Mouse (Mus musculus) lung, embryonic 15.5 days (tissue): ENCODE results near the gene Plpp7. TPM values are rescaled to one million over a fixed set of nuclear protein-coding genes. Genes with fewer than 3 reads are reported as not detected.
A peak's percentile ranks its signal among the peaks of the same experiment; 100 is the strongest.

Source experiments
- ATAC-seq: fragments of 200-750 bp; cut with Nextera tagmentation; 2 replicates; pipeline ENCODE4 v1.8.0; 2017; ENCODE audit warnings: moderate number of reproducible peaks, borderline replicate concordance; ENCODE audit not compliant: low FRiP score, low TSS enrichment; ENCODE audit errors: extremely low read depth
- H3K27ac ChIP-seq: fragments of 300-500 bp; sonication (generic); 2 replicates; pipeline ENCODE4 v1.5.1; 2015; ENCODE audit warnings: moderate library complexity, mild to moderate bottlenecking, inconsistent platforms
- H3K27me3 ChIP-seq: fragments of 300-500 bp; sonication (generic); 2 replicates; pipeline ENCODE4 v1.6.1; 2015; ENCODE audit warnings: inconsistent platforms
- H3K36me3 ChIP-seq: fragments of 300-500 bp; sonication (generic); 2 replicates; pipeline ENCODE4 v1.6.1; 2015; ENCODE audit warnings: inconsistent platforms
- H3K4me1 ChIP-seq: fragments of 300-500 bp; sonication (generic); 2 replicates; pipeline ENCODE4 v1.6.1; 2015; ENCODE audit warnings: inconsistent platforms
- H3K4me2 ChIP-seq: fragments of 300-500 bp; sonication (generic); 2 replicates; pipeline ENCODE4 v1.6.1; 2015; ENCODE audit warnings: inconsistent platforms, mild to moderate bottlenecking, moderate library complexity
- H3K4me3 ChIP-seq: fragments of 300-500 bp; sonication (generic); 2 replicates; pipeline ENCODE4 v1.5.1; 2015; ENCODE audit warnings: mild to moderate bottlenecking, inconsistent platforms
- H3K9ac ChIP-seq: fragments of 300-500 bp; sonication (generic); 2 replicates; pipeline ENCODE4 v1.6.1; 2015; ENCODE audit warnings: inconsistent platforms
- H3K9me3 ChIP-seq: fragments of 300-500 bp; sonication (generic); 2 replicates; pipeline ENCODE4 v1.6.1; 2016; ENCODE audit warnings: inconsistent platforms
- WGBS: fragments of 180-500 bp; shearing (Covaris S2); methylation state at CpG from one replicate; pipeline ENCODE4 v1.1.7; 2015; 5-methylcytosine and 5-hydroxymethylcytosine counted together
- polyA plus RNA-seq: library from polyadenylated mRNA; unstranded; fragments of >200 nt; fragmentation: Nextera tagmentation; extraction: Ambion mirVana; gene quantifications from 2 replicates; pipeline ENCODE4 v1.2.1, GENCODE M21; 2015

Gene Plpp7
- 3.9 and 4.2 TPM in 2 replicates for polyA plus RNA-seq

DNA sequence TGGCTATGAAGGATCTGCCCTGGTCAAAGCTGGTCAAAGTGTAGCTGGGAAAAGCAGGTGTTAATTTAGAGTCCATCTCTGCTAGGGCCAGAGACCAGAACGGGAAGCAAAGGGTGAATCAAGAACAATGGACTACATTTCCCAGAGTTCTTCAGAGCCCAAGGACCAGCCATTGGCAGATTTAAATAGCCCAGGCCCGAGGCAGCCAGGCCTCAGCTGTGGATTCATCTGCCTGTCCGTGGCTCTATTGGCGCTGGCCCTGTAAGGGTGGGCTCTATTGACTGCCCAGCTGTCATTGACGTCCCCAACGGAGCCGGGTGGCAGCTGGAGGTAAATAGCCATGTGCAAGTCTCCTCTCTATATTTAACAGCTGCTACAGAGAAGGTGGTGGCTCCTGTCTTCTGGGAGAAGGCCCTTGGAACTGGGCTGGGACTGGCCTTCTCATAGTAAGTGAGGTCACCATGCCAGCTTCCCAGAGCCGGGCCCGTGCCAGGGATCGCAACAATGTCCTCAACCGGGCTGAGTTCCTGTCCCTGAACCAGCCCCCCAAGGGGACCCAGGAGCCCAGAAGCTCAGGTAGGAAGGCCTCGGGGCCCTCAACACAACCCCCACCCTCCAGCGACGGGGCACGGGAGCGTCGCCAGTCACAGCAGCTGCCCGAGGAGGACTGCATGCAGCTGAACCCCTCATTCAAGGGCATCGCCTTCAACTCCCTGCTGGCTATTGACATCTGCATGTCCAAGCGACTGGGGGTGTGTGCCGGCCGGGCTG, at the start of gene Plpp7:
TSS of gene Plpp7 (plus strand) at position 178 of the 771 bp plus-strand sequence.
- peak within 1 kb of the TSS; percentile 40 for H3K9ac ChIP-seq
- H3K4me3 ChIP-seq: peak within 1 kb of the TSS; percentile 33
- H3K4me2 ChIP-seq: peak within 1 kb of the TSS; percentile 51
- H3K27me3 ChIP-seq: no peaks in the 10 kb centered on the region
- no peak within 1 kb of the TSS for H3K27ac ChIP-seq
- peak; percentile 59; the same call in 1 of the 2 replicates for ATAC-seq
- WGBS: 46% methylated on average over 22 of the region's 22 CpGs
- H3K9me3 ChIP-seq: no peaks in the 10 kb centered on the region
- peaks cover 3% of the 10 kb centered on the region; the same call in 1 of the 2 replicates for H3K4me1 ChIP-seq
- H3K36me3 ChIP-seq: no peaks in the 10 kb centered on the region

DNA sequence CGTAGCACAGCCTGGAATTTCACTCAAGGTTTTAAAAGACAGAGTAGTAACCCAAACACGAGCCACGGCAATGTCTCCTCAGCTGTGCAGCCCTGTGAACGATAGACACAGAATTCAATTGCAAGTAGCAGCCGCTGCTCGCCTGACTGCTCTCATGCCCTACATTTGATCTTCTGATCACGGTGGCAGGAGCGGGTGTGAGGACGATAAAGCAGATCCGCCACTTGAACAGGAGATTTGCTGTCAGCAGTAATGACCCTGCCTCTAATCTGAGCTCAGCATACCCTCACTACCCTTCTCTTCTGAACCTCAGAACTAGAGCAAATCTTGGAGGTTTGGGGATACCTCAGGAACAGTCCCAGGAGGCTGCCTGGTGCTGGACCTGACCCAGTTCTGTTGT, 49.3 kb upstream of the Plpp7 start:
- WGBS: 84% methylated on average over 10 of the region's 10 CpGs
- Histone ChIP-seq H3K9ac (no peak overlapping the region), H3K9me3 (no peaks in the 10 kb centered on the region), H3K36me3 (peaks cover 83% of the 10 kb centered on the region), H3K4me2 (no peak overlapping the region), H3K4me3 (no peak overlapping the region), H3K4me1 (no peaks in the 10 kb centered on the region), H3K27ac (no peak overlapping the region), H3K27me3 (no peaks in the 10 kb centered on the region)
- no peak for ATAC-seq

DNA sequence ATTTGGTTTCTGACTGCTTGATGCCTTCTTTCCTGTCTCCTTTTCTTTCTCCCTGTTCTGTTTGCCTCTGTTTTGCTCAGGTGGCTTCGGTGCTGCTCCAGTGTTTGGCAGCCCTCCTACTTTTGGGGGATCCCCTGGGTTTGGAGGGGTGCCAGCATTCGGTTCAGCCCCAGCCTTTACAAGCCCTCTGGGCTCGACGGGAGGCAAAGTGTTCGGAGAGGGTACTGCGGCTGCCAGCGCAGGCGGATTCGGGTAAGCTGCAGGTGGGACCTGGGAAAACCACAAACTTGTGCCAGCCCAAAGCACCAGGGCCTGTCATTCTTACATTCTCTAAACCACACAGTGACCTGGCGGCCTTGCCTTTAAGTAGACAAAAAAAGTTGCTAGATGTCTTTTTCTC, 48.0 kb upstream of the Plpp7 start:
- Histone ChIP-seq H3K4me1 (no peaks in the 10 kb centered on the region), H3K27me3 (no peaks in the 10 kb centered on the region), H3K27ac (no peak overlapping the region), H3K36me3 (peaks cover 85% of the 10 kb centered on the region), H3K9me3 (no peaks in the 10 kb centered on the region), H3K4me2 (no peak overlapping the region), H3K9ac (no peak overlapping the region), H3K4me3 (no peak overlapping the region)
- ATAC-seq: no peak
- 87% methylated on average over 10 of the region's 10 CpGs for WGBS

DNA sequence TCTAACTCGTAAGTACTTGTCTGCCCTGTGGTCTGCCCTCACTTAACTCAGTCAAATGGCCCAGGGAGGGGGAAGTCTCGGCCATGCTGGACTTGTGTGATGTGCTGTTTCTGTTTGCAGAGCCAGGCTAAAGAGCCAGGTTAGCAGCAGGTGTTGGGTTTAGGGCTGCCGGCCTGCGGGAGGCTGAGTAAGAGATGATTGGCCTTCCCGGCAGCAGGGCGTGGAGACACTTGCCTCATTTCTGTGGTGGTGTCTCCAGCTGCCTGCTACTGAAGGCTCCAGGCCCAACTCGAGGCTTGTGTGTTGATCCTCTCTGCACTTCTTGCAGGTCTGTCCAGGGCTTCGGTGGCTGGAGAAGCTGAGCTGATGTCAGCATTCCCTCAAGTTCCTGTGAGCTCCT, 43.5 kb upstream of the Plpp7 start:
- 79% methylated on average over 8 of the region's 8 CpGs for WGBS
- H3K4me1 ChIP-seq: no peaks in the 10 kb centered on the region
- H3K4me2 ChIP-seq: no peak overlapping the region
- no peak overlapping the region for H3K4me3 ChIP-seq
- H3K27me3 ChIP-seq: no peaks in the 10 kb centered on the region
- no peak for ATAC-seq
- no peak overlapping the region for H3K9ac ChIP-seq
- no peaks in the 10 kb centered on the region for H3K9me3 ChIP-seq
- peaks cover 53% of the 10 kb centered on the region for H3K36me3 ChIP-seq
- no peak overlapping the region for H3K27ac ChIP-seq

DNA sequence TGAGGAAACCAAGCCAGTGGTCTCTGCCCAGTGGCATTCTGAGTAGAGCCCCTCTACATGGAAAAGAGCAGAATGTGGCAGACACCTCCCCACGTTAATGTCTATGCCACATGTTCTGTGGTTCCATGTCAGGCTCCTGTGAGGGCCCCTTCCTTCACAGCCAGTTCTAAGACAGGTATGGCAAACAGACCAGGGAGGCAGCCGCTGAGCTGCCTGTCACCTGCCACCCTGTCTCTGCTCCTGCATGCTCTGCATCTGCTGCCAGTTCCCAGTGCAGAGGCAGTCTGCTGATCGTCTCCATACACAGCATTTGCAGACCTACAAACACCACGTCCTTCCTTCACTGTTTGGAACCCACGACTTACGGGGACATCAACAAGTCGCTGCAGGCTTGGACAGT, 42.9 kb upstream of the Plpp7 start:
- no peaks in the 10 kb centered on the region for H3K9me3 ChIP-seq
- 87% methylated on average over 7 of the region's 7 CpGs for WGBS
- no peak overlapping the region for H3K4me2 ChIP-seq
- H3K36me3 ChIP-seq: peaks cover 47% of the 10 kb centered on the region
- no peaks in the 10 kb centered on the region for H3K27me3 ChIP-seq
- H3K27ac ChIP-seq: no peak overlapping the region
- no peak for ATAC-seq
- H3K4me3 ChIP-seq: no peak overlapping the region
- no peaks in the 10 kb centered on the region for H3K4me1 ChIP-seq
- no peak overlapping the region for H3K9ac ChIP-seq

DNA sequence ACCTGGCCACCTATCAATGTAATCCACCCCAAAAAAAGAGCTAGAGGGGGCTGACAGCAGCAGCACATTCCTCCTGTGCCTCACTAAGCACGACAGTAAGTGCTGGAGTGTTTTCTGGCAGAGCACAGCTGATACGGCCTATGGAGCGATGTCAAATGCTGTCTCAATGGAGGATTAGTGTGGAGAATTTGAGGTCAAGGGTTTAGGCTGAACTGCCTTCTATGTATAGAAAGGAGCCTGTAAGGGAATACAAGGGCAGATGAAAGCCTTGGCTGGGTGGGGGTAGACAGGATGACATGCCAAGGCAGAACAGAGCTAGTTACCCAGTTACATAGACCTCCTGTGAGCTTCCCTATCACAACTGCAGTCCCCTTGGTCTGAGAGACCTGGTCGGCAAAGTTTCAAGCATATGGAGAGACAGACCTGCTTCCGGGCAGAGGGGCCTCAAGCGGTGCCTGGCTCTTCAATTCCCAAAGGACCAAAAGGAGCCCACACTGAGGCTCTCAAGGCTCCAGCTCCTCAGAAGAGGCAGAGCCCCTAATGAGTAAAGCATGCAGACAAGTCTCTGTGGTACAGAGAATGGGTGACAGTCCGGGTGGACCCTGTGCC, 39.9 kb upstream of the Plpp7 start:
- Histone ChIP-seq H3K27me3 (no peaks in the 10 kb centered on the region), H3K9me3 (no peaks in the 10 kb centered on the region), H3K36me3 (peaks cover 20% of the 10 kb centered on the region), H3K27ac (no peak overlapping the region), H3K4me1 (no peaks in the 10 kb centered on the region), H3K9ac (no peak overlapping the region), H3K4me2 (no peak overlapping the region), H3K4me3 (no peak overlapping the region)
- 58% methylated on average over 7 of the region's 7 CpGs for WGBS
- no peak for ATAC-seq

DNA sequence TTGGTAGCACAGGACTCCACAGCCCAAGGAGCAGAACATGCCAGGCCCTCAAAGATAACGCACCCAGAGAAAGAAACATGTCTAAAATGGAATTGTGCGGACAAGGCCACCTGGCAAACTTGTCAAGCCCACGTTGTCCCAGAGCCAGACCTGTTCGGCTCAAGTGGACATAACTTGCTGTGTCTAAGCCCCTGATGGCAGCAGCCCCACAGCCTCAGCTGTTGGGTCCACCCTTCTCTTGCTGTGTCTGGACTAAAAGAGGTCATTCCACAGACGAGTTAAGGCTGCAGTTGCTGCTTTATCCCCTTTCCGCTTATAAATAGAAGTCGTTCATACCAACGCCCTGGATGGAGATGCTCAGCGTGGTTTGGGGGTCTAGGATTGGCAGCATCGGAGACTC, 38.8 kb upstream of the Plpp7 start:
- Histone ChIP-seq H3K9me3 (no peaks in the 10 kb centered on the region), H3K4me1 (no peaks in the 10 kb centered on the region), H3K4me2 (no peak overlapping the region), H3K4me3 (no peak overlapping the region), H3K9ac (no peak overlapping the region), H3K36me3 (peaks cover 12% of the 10 kb centered on the region), H3K27ac (no peak overlapping the region), H3K27me3 (no peaks in the 10 kb centered on the region)
- ATAC-seq: no peak
- 79% methylated on average over 10 of the region's 10 CpGs for WGBS

DNA sequence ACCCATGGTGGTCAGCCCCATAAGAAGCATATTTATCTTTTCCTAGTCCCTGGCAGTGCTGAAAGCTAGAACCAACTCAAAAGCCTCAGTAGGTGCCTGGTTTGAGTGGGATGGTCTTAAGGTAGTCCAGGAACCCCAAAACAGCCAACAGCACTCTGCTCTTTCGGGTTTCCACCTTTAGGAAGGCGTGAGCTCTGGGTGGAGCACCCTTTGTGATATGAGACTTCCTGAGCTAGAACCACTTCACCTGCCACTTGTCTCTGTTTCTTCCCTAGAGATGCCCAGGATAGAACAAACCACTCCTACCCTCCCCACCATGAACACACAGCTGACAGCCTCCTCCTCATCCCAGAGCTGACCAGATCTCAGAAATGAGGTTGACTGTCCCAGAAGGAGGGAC, 38.0 kb upstream of the Plpp7 start:
- H3K27me3 ChIP-seq: no peaks in the 10 kb centered on the region
- H3K36me3 ChIP-seq: peaks cover 6% of the 10 kb centered on the region
- H3K4me3 ChIP-seq: no peak overlapping the region
- no peak overlapping the region for H3K4me2 ChIP-seq
- no peaks in the 10 kb centered on the region for H3K4me1 ChIP-seq
- no peak for ATAC-seq
- no peak overlapping the region for H3K27ac ChIP-seq
- WGBS: 74% methylated on average over 2 of the region's 2 CpGs
- no peaks in the 10 kb centered on the region for H3K9me3 ChIP-seq
- H3K9ac ChIP-seq: no peak overlapping the region

DNA sequence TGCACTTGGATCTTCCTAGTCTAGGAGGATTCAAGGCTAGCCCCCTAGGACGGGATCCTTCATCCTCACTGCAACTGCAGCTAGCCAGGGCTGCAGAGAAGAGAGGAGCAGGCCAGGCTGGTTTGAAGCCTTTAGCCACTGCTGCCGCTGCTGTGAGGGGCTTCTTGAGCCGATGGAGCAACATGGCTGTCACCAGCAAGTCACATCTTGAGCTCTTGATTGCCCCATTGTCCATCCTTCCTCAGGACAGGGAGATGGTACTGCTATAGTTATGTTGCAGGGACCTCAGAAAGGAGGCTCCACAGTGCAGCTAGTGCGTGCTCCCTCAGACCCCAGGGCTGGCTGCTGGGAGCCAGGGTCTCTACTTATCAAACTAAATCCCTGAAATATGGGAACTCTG, 37.5 kb upstream of the Plpp7 start:
- Histone ChIP-seq H3K4me1 (no peaks in the 10 kb centered on the region), H3K4me3 (no peak overlapping the region), H3K9ac (no peak overlapping the region), H3K27ac (no peak overlapping the region), H3K36me3 (0 out of 2 replicates have a peak, but pooled peaks cover 3% of the 10 kb centered on the region), H3K27me3 (no peaks in the 10 kb centered on the region), H3K9me3 (no peaks in the 10 kb centered on the region), H3K4me2 (no peak overlapping the region)
- WGBS: 58% methylated on average over 4 of the region's 4 CpGs
- no peak for ATAC-seq

DNA sequence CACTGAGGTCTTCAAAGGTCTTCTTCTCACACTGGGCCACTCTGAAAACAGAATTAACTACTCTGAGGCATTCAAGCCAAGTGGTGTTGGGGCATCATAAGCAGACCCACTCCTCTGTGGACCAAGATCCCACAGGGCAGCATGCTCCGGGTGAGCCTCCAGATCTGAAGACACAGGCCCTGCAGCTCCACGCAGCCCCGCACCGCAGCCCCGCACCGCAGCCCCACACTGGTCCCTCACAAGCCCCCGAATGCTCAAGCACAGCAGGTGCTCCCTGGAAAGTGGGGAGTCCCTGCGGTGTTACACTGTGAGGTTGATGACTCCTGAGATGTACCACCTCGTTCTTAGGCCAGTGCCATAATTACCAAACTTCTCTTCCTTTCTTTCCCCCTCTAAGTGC, 37.1 kb upstream of the Plpp7 start:
- Histone ChIP-seq H3K27ac (no peak overlapping the region), H3K27me3 (no peaks in the 10 kb centered on the region)
- WGBS: 76% methylated on average over 9 of the region's 9 CpGs

DNA sequence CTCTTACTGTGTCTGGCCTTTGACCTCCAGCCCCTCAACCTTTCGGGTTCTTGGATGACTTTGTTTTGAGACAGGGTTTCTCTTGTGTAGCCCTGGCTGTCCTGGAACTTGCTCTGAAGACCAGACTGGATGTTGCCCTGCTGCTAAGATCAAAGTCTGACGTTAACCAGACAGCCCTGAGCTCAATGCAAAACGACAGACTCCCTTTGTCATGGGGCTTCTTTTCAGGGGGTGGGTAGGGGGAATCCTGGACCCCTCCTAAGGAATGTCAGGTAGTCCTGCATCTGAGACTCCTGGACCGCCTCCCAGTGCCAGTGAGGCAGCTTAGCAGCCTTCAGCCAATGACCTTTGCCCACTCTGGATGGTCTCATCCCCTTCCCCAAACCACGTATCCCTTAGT, 36.6 kb upstream of the Plpp7 start:
- WGBS: 37% methylated on average over 5 of the region's 5 CpGs
- no peak for ATAC-seq
- H3K9me3 ChIP-seq: no peaks in the 10 kb centered on the region
- H3K27ac ChIP-seq: no peak overlapping the region
- H3K36me3 ChIP-seq: no peaks in the 10 kb centered on the region
- no peaks in the 10 kb centered on the region for H3K27me3 ChIP-seq
- no peaks in the 10 kb centered on the region for H3K4me1 ChIP-seq
- no peak overlapping the region for H3K9ac ChIP-seq
- no peak overlapping the region for H3K4me2 ChIP-seq
- H3K4me3 ChIP-seq: no peak overlapping the region

More for the DNA sequence above, 37.1 kb upstream of the Plpp7 start:
- no peak overlapping the region for H3K9ac ChIP-seq
- H3K36me3 ChIP-seq: 0 out of 2 replicates have a peak, but pooled peaks cover 3% of the 10 kb centered on the region
- no peaks in the 10 kb centered on the region for H3K9me3 ChIP-seq
- H3K4me1 ChIP-seq: no peaks in the 10 kb centered on the region
- no peak overlapping the region for H3K4me3 ChIP-seq
- ATAC-seq: no peak
- no peak overlapping the region for H3K4me2 ChIP-seq

DNA sequence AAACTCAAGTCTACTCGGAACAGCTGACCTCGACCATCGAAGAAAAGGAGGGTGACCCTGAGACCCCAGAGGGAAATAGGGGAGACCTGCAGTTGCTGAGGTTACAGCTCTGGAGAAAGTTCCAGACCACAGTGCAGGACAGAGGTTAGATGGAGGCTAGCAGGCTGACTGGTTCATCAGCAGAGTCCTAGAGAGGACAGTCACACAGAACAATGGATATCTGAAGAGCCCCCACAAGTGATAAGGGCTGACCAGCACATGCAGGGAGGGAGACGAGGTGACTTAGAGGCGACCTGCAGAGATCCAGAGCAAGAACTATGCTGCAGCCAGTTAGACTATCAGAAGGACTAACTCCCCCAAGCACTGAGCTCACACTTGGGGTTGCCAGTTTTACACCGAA, 35.7 kb upstream of the Plpp7 start:
- H3K9ac ChIP-seq: no peak overlapping the region
- no peaks in the 10 kb centered on the region for H3K36me3 ChIP-seq
- no peak for ATAC-seq
- 65% methylated on average over 6 of the region's 6 CpGs for WGBS
- no peaks in the 10 kb centered on the region for H3K27me3 ChIP-seq
- no peaks in the 10 kb centered on the region for H3K9me3 ChIP-seq
- no peaks in the 10 kb centered on the region for H3K4me1 ChIP-seq
- H3K27ac ChIP-seq: no peak overlapping the region
- no peak overlapping the region for H3K4me3 ChIP-seq
- H3K4me2 ChIP-seq: no peak overlapping the region
